11 mouse cellular contexts compared by ENCODE assay signal in the genomic region with DNA sequence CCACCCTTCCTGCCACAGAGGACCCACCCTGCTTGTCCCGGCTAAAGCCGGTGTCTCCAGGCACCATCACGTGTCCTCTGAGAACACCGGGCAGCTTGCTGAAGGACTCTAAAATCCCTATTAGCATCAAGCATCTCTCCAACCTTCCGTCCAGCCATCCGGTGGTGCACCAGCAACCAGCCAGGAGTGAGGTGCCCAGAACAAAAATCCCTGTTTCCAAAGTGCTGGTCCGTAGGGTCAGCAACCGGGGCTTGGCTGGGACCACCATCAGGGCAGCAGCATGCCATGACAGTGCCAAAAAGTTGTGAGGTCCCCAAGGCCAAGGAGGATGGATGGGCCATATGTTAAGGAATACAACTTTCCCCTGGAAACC. TPM values are rescaled to one million over a fixed set of nuclear protein-coding genes. Genes with fewer than 3 reads are reported as not detected.
DNase-seq lines count a peak whose midpoint lies in the region; ATAC-seq lines count a peak whose summit lies in the region.
"Had no signal": no experiment of that assay in that cellular context is flagged by ENCODE, and none has a peak within 500 bp of the region (broad histone marks: within the 10 kb centered on the region; RNA-seq: fewer than 3 reads in every experiment).

No protein-coding gene starts in this region.

- no peak overlapping the region for H3K27ac ChIP-seq in kidney, embryonic 14.5 days (ENCODE audit: low read depth, low read length)
- no peak overlapping the region for H3K27ac ChIP-seq in forebrain, embryonic 11.5 days (ENCODE audit: low read depth, low read length)
- peak overlapping the region; percentile 98 for H3K27ac ChIP-seq in hindbrain, embryonic 15.5 days (replicated peaks)
- no peak overlapping the region for H3K27ac ChIP-seq in heart, embryonic 11.5 days (ENCODE audit: low read depth, low read length)
- H3K27ac ChIP-seq: stomach, embryonic 15.5 days had no signal

- H3K27me3 ChIP-seq in kidney, embryonic 14.5 days (ENCODE audit: control insufficient read depth, insufficient read depth, low read length), result peaks cover 24% of the 10 kb centered on the region
- H3K27me3 ChIP-seq in forebrain, embryonic 11.5 days (ENCODE audit: control insufficient read depth, insufficient read depth, low read length), result no peaks in the 10 kb centered on the region
- 0 out of 2 replicates have a peak, but pooled peaks cover 2% of the 10 kb centered on the region for H3K27me3 ChIP-seq in hindbrain, embryonic 15.5 days
- peaks cover 41% of the 10 kb centered on the region for H3K27me3 ChIP-seq in heart, embryonic 11.5 days (ENCODE audit: control insufficient read depth, insufficient read depth, low read length)

- no peak for DNase-seq in kidney, postnatal 14 days
- no peak for DNase-seq in forebrain, embryonic 11.5 days (ENCODE audit: low spot score)
- DNase-seq in neural tube, embryonic 10.5 days (ENCODE audit: extremely low spot score, low spot score), result peak; percentile 14
- DNase-seq in adrenal gland, postnatal 25 days, result no peak
- DNase-seq in layer of hippocampus, postnatal 36 days, result no peak
- DNase-seq: embryo, embryonic 11 days; lung, adult 2 months had no signal

- 0 out of 2 replicates have a peak overlapping the region, but pooled peaks have one; percentile 97 for H3K4me2 ChIP-seq in kidney, embryonic 14.5 days (replicated peaks; ENCODE audit: low read depth, low read length)
- peak overlapping the region; percentile 94 for H3K4me2 ChIP-seq in forebrain, embryonic 11.5 days (ENCODE audit: low read depth, low read length, severe bottlenecking)
- peak overlapping the region; percentile 86 for H3K4me2 ChIP-seq in hindbrain, embryonic 15.5 days
- no peak overlapping the region for H3K4me2 ChIP-seq in heart, embryonic 11.5 days

- WGBS in kidney, embryonic 14.5 days, result 95% methylated on average over 8 of the region's 8 CpGs
- 86% methylated on average over 8 of the region's 8 CpGs for WGBS in forebrain, embryonic 11.5 days
- 71% methylated on average over 8 of the region's 8 CpGs for WGBS in hindbrain, embryonic 15.5 days
- WGBS in heart, embryonic 11.5 days (ENCODE audit: insufficient replicate concordance), result 86% methylated on average over 8 of the region's 8 CpGs

- H3K36me3 ChIP-seq in kidney, embryonic 14.5 days (ENCODE audit: control insufficient read depth, insufficient read depth, low read length), result no peaks in the 10 kb centered on the region
- no peaks in the 10 kb centered on the region for H3K36me3 ChIP-seq in forebrain, embryonic 11.5 days (ENCODE audit: control insufficient read depth, insufficient read depth, low read length)
- no peaks in the 10 kb centered on the region for H3K36me3 ChIP-seq in hindbrain, embryonic 15.5 days
- H3K36me3 ChIP-seq in heart, embryonic 11.5 days (ENCODE audit: control insufficient read depth, insufficient read depth, low read length), result no peaks in the 10 kb centered on the region
- H3K36me3 ChIP-seq: stomach, embryonic 15.5 days had no signal

- no peaks in the 10 kb centered on the region; the same call in none of the 2 replicates for H3K4me1 ChIP-seq in kidney, embryonic 14.5 days (ENCODE audit: control insufficient read depth, insufficient read depth, low read length)
- H3K4me1 ChIP-seq in forebrain, embryonic 11.5 days (replicated peaks; ENCODE audit: control insufficient read depth, insufficient read depth, low read length), result peaks cover 14% of the 10 kb centered on the region
- peaks cover 64% of the 10 kb centered on the region for H3K4me1 ChIP-seq in hindbrain, embryonic 15.5 days (replicated peaks)
- peaks cover 6% of the 10 kb centered on the region; the same call in 1 of the 2 replicates for H3K4me1 ChIP-seq in heart, embryonic 11.5 days (ENCODE audit: control insufficient read depth, insufficient read depth, low read length)

- ATAC-seq in kidney, embryonic 14.5 days (ENCODE audit: low FRiP score, low TSS enrichment), result no peak
- no peak for ATAC-seq in forebrain, embryonic 11.5 days (replicated peaks; ENCODE audit: low FRiP score)
- no peak for ATAC-seq in hindbrain, embryonic 15.5 days (ENCODE audit: low FRiP score, low read depth)
- ATAC-seq in heart, embryonic 11.5 days (replicated peaks; ENCODE audit: insufficient number of reproducible peaks, low FRiP score, low TSS enrichment), result no peak

- no peak overlapping the region for H3K9ac ChIP-seq in kidney, embryonic 14.5 days (ENCODE audit: low read depth, low read length)
- H3K9ac ChIP-seq in forebrain, embryonic 11.5 days (ENCODE audit: low read length), result peak overlapping the region; percentile 95; the same call in 1 of the 2 replicates
- H3K9ac ChIP-seq in hindbrain, embryonic 15.5 days, result peak overlapping the region; percentile 98
- H3K9ac ChIP-seq in heart, embryonic 11.5 days (ENCODE audit: low read depth, low read length), result no peak overlapping the region
- H3K9ac ChIP-seq: stomach, embryonic 15.5 days had no signal

- no peak overlapping the region for H3K4me3 ChIP-seq in kidney, embryonic 14.5 days (ENCODE audit: low read length)
- peak overlapping the region; percentile 75 for H3K4me3 ChIP-seq in forebrain, embryonic 11.5 days (ENCODE audit: low read depth, low read length)
- H3K4me3 ChIP-seq in hindbrain, embryonic 15.5 days, result peak overlapping the region; percentile 92
- no peak overlapping the region for H3K4me3 ChIP-seq in heart, embryonic 11.5 days (ENCODE audit: low read depth, low read length)

- no peaks in the 10 kb centered on the region for H3K9me3 ChIP-seq in kidney, embryonic 14.5 days (ENCODE audit: control insufficient read depth, low read length)
- H3K9me3 ChIP-seq in forebrain, embryonic 11.5 days (ENCODE audit: control insufficient read depth, low read length), result no peaks in the 10 kb centered on the region
- no peaks in the 10 kb centered on the region for H3K9me3 ChIP-seq in hindbrain, embryonic 15.5 days
- no peaks in the 10 kb centered on the region for H3K9me3 ChIP-seq in heart, embryonic 11.5 days (replicated peaks; ENCODE audit: control insufficient read depth, low read length)
- H3K9me3 ChIP-seq: stomach, embryonic 15.5 days had no signal

RNA-seq across cellular contexts. Expression of a gene that starts 6.9 kb away (rescaled TPM):
- 2.1 and 2.4 TPM in 2 replicates for polyA plus RNA-seq in kidney, embryonic 14.5 days (2014; fragmentation: Nextera tagmentation; extraction: Ambion mirVana)
- polyA plus RNA-seq in forebrain, embryonic 11.5 days (2014; fragmentation: Nextera tagmentation; extraction: Ambion mirVana), result 20.5 and 22.3 TPM in 2 replicates
- polyA plus RNA-seq in hindbrain, embryonic 15.5 days (2015; fragmentation: Nextera tagmentation; extraction: Ambion mirVana), result 29.9 and 33.9 TPM in 2 replicates
- polyA plus RNA-seq in heart, embryonic 11.5 days (2014; fragmentation: Nextera tagmentation; extraction: Ambion mirVana), result 0.50 and 0.54 TPM in 2 replicates
- 3.1 and 3.7 TPM in 2 replicates for total RNA-seq in adrenal gland, postnatal 25 days (2021)
- 10 to 100 TPM; 50.8 to 51.0 TPM for total RNA-seq in layer of hippocampus, postnatal 36 days (2021)

Comparison
In these comparisons a context has a peak if more than half of its experiments do, and no peak if none do; other contexts are left out.
1. H3K4me3 ChIP-seq: peak in forebrain, embryonic 11.5 days (single experiment) and hindbrain, embryonic 15.5 days (single experiment); none in kidney, embryonic 14.5 days (single experiment) and heart, embryonic 11.5 days (single experiment).
2. H3K9ac ChIP-seq: peak in forebrain, embryonic 11.5 days (single experiment) and hindbrain, embryonic 15.5 days (single experiment); none in kidney, embryonic 14.5 days (single experiment) and heart, embryonic 11.5 days (single experiment).